Mouse (Mus musculus) brain, embryonic 14.5 days (tissue): ENCODE results near the gene Cyb5d1.

Experiments
- CTCF ChIP-seq: fragments of 200-500 bp; IDR thresholded peaks from 2 replicates; pipeline ENCODE4 v1.5.1; 2012; ENCODE audit warnings: inconsistent platforms, mild to moderate bottlenecking, moderate library complexity, borderline replicate concordance; ENCODE audit not compliant: insufficient read depth, insufficient read length; ENCODE audit errors: extremely low read depth
- POLR2A ChIP-seq: fragments of 200-500 bp; IDR thresholded peaks from 2 replicates; pipeline ENCODE4 v1.6.1; 2012; ENCODE audit warnings: mild to moderate bottlenecking, inconsistent platforms, borderline replicate concordance; ENCODE audit not compliant: poor library complexity, insufficient read depth, insufficient read length, severe bottlenecking; ENCODE audit errors: extremely low read depth

GRCm38 (mm10) chr11:69365722-69366121 lies 29.7 kb downstream of the Cyb5d1 start:
- no peak for TF ChIP-seq POLR2A
- TF ChIP-seq CTCF = no peak
